Mouse (Mus musculus) ES-Bruce4 (cell line): ENCODE results near the gene Wwc1.

Source experiments
- CTCF ChIP-seq: IDR thresholded peaks from one replicate; pipeline ENCODE4 v1.8.1; 2011; ENCODE audit warnings: low read depth, low read length
- EP300 ChIP-seq: IDR thresholded peaks from 2 replicates; pipeline ENCODE4 v1.6.1; 2011; ENCODE audit warnings: low read depth, low read length; ENCODE audit not compliant: insufficient read depth
- POLR2A ChIP-seq: IDR thresholded peaks from one replicate; pipeline ENCODE4 v1.8.1; 2011; ENCODE audit warnings: low read length; ENCODE audit not compliant: insufficient read depth

GRCm38 (mm10) chr11:35837156-35838126 lies 142.9 kb downstream of the Wwc1 start:
- TF ChIP-seq EP300 (no peak), CTCF (no peak), POLR2A (no peak)
